Mouse (Mus musculus) layer of hippocampus, postnatal 14 days (tissue): ENCODE results near the gene Creb3l2. TPM values are rescaled to one million over a fixed set of nuclear protein-coding genes. Genes with fewer than 3 reads are reported as not detected.

ENCODE experiments used
- DNase-seq, 2 experiments: peaks; one replicate each; pipeline ENCODE4 v3.0.0; 2021 to 2022; ENCODE audit warnings: low spot score in 2 of 2, mixed read lengths in 1 of 2
- total RNA-seq, 2 experiments: library from RNA; stranded (reverse); gene quantifications; 2 replicates each; pipeline ENCODE4 v1.2.3; 2021

The Creb3l2 gene
- total RNA-seq, 2 experiments from 2014 or later, result 9.4 to 11.0 TPM

- no peak for DNase-seq
These were observed 835 bp upstream of the Creb3l2 start for GRCm38 (mm10) chr6:37442781-37443180.

DNA sequence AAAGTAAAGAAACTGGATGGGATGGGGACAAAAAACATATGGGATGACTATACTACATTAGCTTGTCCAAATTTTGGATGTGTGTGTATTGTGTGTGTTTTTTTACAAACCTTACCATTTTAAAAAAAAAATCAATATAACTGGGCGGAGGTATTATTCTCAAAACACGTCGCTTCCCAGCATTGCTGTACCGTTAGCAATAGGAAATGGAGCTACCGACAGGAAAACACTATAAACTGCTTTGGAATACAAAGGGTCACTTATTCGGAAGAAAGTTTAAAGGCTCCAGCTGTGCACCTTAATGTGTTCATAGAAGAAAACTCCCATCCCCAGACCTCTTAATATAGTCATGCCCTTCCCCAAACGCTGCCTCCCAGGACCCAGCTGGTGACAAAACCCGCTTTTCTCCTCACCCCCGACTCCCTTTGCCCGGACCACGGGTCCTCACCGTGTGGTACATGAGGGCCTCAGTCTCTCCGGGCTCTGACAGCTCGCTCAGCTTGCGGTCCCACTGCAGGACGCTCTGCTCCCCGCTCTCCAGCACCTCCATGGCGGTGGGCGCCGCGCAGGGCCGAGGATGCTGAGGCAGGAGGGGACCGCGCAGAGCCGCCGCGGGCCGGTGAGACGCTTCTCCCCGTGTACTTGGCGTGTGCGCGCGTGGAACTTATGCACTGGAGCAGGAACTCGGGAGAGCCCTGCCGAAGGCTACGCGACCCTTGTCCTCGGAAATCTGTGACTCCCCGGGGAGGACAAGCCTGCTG lies 515 bp downstream of the Creb3l2 start:
- no peak for DNase-seq

- no peak for DNase-seq
These were observed 1.3 kb downstream of the Creb3l2 start for GRCm38 (mm10) chr6:37440491-37441250.

DNA sequence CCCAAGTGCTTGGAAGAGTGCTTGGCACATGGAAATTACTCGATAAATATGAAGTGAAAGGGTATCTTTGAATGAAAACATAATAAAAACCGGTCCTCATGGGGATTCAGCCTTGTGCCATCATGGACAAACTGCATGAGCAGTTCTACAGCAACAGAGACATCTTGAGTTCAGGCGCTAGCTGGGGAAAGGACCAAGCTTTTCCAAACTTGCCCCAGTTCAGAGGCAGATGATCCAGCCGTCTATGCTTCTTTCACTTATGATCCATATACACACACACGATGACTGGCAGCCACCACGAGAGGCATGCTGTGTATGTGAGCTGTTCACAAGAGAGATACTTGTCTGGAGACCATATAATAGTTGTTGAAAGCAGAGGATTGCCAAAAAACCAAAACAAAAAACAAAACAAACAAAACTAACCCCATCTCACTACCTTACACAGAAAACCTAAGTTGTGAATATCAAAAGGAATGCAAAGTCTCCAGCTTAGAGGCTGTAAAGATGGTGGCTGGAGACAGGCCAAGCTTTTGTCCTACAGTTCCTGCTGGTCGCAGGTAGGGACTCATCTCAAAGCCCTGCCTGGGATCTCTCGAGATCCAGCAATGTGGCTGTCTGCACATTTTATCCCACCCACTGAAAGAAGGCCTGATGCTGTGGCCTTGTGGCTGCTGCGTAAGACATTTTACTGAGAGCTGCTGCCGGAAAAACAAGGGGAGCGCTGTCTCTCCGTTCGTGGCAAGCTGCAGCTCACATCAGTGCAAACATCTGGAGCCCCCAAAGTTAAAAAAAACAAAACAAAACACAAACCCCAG lies 2.1 kb downstream of the Creb3l2 start:
- no peak for DNase-seq

- no peak for DNase-seq
These were observed 3.4 kb downstream of the Creb3l2 start for GRCm38 (mm10) chr6:37438510-37438909.

DNA sequence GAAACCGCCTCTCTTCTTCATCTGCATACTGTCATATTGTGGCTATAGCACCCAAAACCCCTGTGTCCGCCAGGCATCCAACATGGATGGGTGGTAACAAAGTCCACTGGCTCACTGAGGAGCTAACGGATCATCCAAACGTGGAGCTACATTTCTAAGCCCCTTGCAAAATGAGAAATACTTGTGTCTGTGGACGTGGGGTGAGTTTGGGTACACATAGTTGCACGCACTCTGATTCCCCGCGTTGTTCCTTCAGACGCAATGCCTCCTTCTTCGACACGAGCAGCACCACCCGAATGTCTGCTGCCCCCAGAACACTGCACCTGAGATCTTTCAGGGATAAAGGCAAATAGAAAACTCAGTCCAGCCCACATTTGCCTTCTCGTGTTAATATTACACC lies 4.9 kb downstream of the Creb3l2 start:
- no peak for DNase-seq

DNA sequence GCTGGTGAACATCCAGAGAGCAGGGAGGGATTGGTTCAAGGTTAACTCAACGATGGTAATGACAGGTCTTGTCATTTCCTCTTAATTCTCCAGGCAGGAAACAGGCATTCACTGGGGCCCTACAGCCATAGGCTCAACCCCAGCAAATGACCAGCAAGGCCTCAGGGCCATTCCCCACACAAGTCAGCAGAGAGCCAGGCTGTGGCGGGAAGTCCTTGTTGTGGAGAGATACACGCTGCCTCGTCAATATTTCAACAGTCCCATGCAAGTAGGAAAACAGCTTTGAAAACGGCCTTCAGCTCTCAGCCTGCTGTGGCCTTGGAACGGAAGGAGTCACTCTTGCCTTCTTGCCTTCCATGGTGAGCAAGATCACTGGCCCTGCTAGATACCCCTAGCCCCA lies 6.6 kb downstream of the Creb3l2 start:
- no peak for DNase-seq

DNA sequence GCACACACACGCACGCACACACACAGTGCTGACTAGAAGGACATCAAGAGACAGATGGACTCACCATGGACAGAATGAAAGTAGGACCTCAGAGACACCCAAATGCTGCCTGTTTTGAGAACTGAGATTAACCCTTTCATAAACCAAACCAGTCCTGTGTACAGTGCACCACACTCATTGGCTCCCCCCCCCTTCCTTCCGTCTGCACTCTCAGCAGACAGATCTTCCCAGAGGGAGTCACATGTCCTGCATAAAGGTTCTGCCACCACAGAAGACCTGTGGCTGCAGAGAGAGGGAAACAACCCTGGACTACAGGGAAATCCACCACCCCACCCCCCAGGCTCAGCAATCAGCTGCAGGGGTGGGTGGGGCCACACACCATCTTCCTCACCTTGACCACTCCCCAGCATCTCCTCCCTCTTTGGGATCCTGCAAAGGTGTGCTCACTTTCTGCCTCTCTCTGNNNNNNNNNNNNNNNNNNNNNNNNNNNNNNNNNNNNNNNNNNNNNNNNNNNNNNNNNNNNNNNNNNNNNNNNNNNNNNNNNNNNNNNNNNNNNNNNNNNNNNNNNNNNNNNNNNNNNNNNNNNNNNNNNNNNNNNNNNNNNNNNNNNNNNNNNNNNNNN lies 12.0 kb downstream of the Creb3l2 start:
- no peak for DNase-seq

GRCm38 (mm10) chr6:37428947-37429346 lies 13.0 kb downstream of the Creb3l2 start:
- no peak for DNase-seq

- DNase-seq, result no peak
These were observed 13.9 kb downstream of the Creb3l2 start for GRCm38 (mm10) chr6:37428044-37428443.

GRCm38 (mm10) chr6:37426615-37427014 lies 15.3 kb downstream of the Creb3l2 start:
- DNase-seq, result no peak

- no peak for DNase-seq
These were observed 16.1 kb downstream of the Creb3l2 start for GRCm38 (mm10) chr6:37425833-37426232.

DNA sequence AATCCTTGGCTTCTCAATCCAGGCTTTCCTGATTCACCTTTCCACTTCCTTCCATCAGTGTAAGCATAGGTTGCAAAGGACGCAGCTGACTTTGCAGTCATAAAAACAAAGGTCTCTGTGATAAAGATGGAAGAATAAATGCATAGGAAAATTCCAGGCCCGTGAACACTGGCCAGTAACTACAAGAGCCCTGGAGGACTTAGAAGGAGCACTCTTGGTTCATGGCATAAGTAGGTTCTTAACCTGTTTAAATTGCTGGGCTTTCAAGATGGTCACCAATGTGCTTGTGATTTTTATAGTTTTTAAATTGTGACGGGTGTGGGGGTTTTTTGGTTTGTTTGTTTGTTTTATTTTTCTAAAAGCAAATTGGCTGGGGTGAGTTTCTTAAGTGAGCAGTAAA lies 16.9 kb downstream of the Creb3l2 start:
- DNase-seq, result no peak

GRCm38 (mm10) chr6:37424374-37424773 lies 17.6 kb downstream of the Creb3l2 start:
- DNase-seq, result no peak

DNA sequence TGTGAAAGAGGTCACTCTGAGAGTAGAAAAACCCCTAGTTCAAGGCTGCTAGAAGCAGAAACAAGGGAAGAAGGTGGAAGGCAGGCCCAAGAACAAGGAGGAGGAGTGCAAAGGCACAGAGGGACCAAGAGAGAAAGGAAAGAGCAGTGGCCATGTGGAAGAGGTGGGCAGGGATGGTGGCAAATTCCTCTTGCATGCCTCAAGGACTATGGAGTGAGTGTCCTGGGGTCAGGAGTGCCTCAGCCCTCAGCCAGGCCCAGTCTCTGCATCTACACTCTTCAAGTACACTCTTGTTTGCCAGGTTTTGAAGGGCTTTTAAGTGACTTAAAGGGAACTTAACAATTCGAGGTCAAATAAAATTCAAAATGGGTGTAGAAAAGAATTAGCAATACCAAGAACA lies 18.6 kb downstream of the Creb3l2 start:
- no peak for DNase-seq

DNA sequence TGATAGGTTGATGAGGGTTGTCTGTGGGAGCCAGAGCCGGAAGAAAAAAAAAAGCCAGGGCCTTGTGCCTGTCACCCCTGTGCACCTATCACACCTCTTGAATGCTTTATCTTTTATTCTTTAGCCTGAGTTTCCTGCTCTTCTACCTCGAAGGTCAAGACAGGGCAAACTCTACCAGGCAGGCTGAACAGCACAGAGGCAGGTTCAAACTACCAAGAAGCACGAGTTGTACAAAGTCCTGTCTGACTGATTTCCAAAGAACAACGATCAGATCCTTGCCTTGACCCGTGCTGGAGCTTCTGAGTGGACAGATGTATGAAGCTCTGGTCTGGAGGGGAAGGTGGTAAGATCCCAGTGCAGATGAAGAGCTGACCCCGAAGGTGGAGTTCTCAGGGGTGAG lies 20.8 kb downstream of the Creb3l2 start:
- no peak for DNase-seq

DNA sequence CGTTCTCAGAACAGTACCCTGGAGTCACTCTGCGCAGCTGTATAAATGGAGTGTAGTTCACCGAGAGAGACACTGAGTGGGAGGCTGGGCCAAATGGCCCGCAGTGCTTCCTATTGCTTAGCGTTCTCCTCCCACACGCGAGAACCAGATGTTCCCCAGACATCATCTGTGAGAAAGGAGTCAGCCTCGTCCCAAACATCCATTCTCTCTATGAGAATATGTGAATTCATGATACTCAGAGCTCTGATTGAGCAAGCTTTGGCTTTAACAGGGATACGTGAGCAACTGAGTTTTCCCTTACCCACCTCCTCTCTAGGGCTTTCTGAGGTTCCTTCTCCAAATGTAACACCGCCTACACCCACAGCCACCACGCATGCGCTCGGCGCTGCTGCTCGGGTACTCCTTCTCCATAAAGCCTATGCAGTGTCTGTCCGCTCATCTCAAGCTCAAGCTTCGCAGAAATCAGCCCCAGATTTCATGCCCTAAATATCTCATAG lies 22.5 kb downstream of the Creb3l2 start:
- peak; percentile 59 to 75 for DNase-seq

DNA sequence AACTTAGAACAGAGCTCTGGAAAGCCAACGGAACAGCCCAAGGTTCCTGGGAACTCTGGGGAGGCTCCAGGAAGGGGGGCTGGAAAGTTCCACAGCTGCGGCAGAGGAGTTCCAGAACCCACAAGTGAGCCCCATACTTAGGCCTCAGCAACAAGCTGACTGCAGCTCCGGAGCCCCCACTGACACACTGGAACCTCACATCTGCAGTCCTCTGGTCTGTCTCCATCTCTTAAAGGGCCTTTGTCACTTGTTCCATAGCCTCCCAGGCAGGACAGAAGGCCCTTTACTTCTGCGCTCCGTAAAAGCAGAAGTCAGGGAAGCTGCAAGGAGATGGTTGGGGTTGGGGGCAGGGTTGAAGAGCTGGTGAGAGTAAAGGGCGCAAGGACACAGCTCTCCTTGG lies 23.0 kb downstream of the Creb3l2 start:
- peak in 1 of 2 experiments; percentile 45 for DNase-seq

DNA sequence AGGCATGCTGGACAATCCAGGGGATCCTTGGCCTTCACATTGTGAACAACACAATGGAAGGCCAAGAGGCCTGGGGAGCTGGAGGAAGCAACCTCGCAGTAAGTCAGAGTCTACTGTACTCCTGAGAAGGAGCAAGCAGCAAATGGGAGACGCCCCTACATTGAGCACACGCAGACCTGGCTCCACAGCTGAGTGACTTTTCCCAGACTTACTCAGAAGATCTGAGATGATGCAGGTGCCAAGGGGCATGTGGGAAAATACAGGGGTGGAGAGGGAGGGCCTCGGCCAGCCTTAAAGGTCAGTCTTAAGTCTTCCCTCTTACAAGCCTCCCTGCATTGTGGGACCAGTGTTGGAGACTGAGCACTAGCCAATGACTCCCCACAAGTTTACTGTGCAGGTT lies 25.2 kb downstream of the Creb3l2 start:
- no peak for DNase-seq

- DNase-seq, result no peak
These were observed 26.4 kb downstream of the Creb3l2 start for GRCm38 (mm10) chr6:37415505-37415904.

GRCm38 (mm10) chr6:37415034-37415433 lies 26.9 kb downstream of the Creb3l2 start:
- DNase-seq, result no peak
